Mouse (Mus musculus) spleen, adult 12 weeks (tissue): ENCODE measurements around the gene Sema7a.
A peak's percentile ranks its signal among the peaks of the same experiment; 100 is the strongest.

Experiments used
- DNase-seq: peaks from one replicate; pipeline ENCODE4 v3.0.0; 2022; ENCODE audit warnings: low spot score

Sema7a gene

DNA sequence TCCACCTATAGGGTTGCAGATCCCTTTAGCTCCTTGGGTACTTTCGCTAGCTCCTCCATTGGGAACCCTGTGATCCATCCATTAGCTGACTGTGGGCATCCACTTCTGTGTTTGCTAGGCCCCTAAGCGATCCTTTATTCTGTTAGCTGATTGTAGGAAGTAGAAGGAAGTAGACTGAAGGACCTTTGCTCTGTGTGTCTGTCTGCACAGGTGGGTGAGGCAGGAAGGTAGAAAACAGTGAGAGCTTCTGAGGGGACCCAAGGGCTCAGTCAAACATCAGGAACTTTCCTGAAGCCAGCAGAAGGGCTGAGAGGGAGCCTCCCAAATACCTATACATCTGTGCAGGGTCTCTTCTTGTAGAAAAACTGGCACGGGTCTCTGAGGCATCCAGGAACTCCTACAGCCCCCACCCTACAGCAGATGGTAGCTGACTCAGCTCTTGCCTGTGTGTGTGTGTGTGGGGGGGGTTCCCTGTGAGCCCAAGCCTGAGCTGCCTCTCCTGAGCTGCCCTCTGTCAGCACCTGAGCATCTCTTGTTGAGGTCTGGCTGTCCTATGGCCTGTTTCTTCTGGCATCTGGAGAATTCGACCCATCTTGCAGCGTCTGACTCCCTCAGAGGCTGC, 35.4 kb downstream of the Sema7a start:
- no peak for DNase-seq

DNA sequence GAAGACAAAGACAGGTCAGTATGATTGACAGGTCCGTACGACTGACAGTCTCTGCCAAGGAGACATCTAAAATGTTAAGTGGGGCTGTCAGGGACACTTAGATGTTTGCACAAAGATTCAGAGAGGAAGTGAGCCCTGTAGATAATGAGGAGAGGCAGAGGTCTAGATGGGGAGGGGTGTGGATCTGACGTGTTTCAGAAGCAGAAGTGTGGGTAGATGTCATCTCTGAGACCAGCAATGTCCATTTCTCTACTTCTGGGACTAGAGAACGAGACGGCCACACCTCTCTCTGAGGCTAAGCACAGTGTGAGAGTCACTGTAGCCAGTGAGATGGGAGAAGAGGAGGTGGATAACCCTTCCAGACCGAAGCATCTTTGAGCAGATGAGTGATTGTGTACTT, 38.1 kb downstream of the Sema7a start:
- no peak for DNase-seq

DNA sequence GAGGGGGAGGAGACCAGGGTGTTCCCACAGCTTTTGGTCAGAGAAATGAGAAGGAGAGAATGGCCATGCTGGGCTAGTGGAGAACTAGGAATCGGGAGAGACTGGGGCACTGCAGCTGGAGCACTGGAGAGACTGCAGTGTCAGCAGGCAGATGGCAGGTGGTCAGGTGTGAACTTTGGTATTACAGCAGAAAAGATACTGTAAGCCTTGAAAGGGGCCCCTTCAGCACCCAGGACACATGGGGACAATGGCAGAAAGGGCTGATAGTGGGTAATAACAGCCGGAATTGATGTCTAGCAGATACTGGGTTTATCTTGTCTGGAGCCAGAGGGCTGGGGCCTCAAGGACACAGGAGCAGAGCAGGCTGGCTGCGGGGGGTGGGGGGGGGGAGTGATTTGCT, 38.9 kb downstream of the Sema7a start:
- no peak for DNase-seq

DNA sequence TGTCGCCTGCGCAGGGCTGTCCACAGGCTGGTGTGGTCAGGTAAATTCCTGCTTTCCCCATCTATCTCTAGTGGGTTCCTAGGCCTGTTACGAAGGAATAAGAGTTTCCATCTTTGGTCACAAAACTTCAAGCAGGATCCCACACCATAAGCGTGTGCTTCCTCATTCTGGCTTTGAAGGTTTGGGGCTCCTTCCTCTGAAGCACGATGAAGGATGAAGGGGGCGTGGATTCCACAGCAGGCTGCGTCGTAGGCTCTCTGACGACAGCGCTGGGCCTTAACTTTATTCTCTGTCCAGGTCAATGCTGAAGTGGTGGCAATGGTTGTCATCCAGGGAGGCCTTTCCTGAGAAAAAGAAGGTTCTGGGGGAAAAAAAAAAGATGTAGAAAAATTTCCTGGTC, 40.7 kb downstream of the Sema7a start:
- no peak for DNase-seq

DNA sequence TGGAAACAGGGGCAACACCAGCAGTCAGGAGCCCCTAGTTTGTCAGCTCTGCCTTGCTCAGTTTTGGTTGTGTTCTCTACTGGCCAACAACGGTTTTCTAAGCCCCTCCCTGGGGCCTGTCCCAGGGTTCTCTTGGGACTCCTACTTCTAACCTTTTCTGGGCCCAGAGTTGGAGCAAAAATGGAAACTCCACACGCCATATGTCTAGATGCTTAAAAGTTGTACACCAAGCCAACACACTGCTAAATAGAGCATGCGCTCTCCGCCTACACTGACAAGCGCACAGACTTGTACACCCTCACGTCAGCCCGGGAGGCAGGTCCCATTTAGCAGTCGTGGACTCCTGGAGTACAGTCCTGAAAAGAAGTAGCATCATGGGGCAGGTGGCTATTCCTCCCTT, 45.4 kb downstream of the Sema7a start:
- DNase-seq = no peak

DNA sequence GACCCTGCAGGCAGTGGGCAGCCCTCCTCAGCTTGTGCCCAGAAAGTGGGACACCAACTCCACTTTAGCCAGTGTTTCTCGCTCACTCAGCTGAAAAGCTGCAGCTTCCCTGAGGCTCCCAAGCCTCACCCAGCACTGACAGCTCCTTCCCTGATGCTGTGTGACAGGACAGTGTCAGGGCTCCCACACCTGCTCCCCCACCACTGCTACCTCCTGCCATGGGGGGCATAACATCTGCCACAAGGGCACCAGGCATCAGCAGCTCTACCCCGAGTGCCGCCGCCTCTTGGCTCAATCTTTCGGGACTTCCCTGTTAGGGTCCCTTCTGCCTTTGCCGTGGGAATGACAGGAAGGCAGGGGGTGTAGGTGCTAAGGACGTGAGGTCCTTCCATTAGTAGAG, 46.4 kb downstream of the Sema7a start:
- no peak for DNase-seq

DNA sequence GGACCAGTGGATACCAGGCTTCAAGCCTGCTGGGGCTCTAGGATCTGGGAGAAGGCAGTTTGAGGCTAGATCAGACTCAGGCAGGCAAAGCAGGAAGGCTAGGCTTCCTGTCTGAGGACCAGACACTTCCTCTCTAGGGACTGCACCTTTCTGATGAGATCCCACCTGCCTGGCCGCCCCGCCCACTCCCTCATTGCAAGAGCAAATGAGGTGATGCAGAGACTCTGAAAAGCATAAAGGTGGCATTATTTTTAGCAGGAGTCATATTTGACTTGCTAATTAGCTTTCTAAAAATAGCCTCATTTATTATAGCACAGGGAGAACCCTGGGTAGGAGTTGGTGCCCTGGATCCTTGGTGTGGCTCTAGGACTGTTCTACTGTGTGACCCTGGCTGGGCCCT, 48.2 kb downstream of the Sema7a start:
- DNase-seq = no peak

DNA sequence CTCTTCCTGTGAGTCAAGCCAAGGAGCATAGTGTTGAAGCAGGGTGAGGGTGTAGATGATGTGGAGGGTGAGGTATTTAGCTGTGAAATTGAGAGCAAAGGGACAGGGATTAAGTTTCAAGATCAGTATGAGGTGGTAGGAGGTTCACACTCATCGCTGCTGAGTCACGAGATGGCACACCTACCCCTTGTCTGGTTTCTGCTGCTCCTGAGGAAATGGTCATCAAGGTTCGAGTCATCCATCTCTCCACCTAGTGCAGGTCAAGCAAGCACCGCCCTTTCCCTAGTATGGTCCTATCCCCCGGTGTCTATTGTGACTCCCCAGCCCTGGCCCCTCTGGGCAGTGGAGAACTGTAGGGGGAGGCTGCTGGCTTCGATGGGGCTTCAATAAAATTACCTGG, 49.4 kb downstream of the Sema7a start:
- DNase-seq = no peak

DNA sequence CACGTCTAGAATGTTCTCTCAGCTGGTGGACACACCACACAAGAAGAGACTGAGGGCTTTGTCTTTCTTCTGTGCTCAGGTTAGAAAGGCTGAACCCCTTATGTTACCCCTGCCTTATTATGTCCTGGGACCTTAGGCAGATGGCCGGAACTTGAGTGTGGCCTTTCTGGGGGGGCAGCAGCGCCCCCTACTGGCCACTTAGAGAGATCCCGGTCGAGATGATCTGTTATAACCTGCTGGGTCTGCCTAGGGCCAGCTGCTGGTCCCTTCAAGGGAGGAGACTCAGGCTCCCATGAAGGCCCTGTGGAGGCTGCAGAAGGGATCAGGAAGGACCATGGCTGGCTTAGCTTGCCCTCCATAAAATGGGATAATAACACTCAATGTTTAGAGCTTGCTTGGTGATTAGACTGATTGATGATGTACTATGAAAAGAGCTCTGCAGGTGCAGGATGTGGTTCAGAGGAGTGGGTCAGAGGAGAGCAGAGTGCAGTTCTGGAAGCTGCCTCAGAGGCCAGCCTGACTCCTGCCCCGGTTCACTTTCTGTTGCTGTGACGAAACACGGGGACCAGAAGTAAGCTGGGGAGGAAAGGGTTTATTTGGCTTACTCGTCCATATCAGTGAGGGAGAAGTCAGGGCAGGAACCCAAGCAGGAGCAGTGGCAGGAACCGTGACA, 50.7 kb downstream of the Sema7a start:
- no peak for DNase-seq

DNA sequence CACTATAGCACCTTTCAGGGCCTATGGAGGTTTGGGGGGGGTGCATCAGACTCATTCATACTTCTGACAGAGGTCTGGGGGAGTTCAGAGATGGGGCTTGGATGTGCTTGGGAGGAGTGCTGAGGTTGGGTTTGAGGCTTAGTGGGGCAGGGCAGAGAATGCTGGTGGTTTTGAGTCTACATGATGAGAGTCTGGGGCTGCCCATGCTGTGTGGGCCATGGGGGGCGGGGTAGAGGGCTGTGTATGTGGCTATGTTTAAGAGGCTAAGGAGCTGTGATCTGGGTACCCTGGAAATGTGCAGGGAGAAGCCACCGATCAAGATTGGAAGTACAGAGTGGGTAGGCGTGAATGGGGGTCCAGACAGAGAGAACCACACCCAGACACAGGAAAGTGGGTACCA, 52.1 kb downstream of the Sema7a start:
- DNase-seq = no peak

DNA sequence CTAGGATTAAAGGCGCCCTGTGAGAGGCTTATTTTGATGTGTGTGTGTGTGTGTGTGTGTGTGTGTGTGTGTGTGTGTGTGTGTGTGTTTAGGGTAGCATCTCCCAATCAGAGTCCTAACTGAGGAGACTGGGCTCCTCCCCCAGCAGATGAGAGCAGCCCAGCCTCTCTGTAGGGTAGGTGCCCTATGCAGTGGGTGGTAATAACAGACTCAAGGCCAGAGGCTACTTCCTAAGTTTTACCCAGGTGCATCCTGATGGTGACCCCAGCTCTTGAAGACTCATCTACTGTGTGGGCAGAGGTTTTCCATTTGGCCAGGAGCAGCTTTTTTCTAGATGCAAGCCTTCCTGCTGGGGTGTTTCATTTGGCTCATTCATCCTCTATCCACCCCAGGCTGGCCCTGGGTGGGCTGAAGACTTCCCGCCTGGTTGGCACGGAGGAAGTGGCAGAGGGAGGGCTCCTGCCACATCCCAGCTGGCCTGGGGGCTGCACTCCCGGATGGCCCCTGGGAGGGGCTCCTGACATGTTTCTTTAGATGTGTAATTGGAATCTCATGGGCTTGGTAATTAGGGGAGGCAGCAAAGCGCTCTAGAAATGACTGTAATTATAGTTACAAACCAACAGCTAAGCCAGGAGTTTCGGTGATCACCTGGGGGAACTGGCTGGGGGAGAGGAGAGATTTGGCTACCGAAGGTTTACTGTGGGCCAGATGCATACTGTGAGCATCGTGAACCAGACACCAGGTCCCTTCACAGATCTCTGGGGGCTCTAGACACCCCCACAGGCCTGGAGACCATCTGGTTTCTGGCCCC, 53.1 kb downstream of the Sema7a start:
- no peak for DNase-seq

DNA sequence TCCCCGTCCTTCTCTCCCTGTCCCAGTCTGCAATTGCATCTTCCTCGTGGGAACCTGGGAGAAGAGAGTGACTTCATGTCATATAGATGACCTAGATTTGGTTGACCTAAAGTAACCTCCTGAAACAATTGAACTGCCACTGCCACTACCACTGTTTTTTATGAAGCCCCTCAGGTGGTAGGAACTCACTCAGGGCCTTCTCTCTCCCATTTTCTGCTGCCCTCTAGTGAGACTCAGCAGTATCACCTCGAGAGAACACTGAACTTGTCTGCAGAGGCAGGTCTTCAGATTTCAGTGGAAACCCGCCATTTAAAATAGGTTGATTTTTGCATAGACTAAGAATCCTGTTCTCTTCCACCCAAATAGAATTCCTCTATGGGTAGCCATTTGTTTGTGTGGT, 55.4 kb downstream of the Sema7a start:
- DNase-seq = no peak

DNA sequence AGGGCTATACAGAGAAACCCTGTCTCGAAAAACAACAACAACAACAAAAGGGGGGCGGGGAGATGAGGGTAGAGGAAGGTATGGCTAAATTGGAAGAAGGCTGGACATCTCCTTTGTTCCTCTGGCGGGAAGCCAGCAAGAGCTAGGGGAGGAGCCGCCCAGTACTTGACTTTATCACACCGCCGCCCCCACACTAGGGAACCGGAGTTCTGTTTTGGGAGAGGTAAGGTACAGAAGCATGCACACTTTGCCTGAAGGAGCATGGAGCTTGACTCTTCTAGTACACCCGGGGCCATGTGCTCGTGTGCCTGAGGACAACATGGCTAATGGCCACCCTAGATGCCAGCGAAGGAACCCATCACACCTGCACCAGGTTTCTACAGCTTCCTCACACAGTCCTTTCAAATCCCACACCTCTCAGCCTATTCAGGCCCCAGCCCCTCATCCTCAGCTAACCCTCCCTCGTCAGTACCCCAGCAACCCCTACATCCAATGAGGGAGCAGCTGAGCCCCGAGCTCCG, 57.7 kb downstream of the Sema7a start:
- no peak for DNase-seq

DNA sequence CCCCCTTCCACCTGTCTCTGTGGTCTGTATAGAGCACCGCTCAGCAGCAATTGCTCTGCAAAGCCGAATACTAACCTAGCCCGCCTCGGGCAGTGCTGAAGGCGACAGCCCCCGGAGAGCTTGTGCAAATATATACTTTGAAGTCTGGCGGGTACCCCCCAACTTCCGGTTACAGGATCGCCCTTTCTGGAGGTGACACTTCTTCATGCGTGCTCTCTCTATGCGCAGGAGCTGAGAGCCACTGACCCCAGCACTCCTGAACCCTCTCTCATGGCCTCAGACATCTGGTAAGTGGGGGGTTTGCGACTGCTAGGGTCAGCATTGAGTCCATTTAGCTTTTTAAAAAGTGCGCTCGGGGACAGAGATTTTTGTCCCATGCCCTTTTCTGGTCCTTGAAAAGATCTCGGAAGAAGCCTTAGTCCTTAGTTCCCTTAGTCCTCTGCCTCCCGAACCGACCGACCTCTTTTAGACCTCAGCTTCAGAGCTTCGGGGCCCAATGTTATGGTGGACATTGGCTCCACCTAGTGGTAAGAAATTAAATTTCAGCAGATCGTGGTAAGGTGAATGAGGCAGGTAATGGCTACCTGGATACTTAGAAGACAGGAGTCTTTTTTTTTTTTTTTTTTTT, 58.2 kb downstream of the Sema7a start:
- peak; percentile 10 for DNase-seq

DNA sequence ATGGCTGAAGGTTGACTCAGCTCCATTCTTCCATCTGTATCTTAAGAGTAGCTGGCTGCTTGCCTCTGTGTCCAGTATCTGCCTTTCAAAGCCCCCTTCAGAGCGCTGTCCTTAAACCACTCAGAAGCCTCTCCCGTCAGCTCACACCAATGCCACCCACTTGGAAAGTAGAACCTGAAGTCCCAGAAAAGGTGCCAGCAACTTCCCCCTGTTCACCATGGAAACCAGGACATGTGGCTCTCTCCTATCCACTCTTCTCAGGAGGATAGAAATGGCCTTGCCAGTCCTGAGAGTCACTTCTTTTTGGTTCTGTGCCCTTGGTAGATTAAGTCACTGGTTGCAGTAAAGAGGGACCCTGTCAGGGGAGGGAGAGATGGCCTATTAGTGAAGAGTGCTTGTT, 58.8 kb downstream of the Sema7a start:
- DNase-seq = no peak

DNA sequence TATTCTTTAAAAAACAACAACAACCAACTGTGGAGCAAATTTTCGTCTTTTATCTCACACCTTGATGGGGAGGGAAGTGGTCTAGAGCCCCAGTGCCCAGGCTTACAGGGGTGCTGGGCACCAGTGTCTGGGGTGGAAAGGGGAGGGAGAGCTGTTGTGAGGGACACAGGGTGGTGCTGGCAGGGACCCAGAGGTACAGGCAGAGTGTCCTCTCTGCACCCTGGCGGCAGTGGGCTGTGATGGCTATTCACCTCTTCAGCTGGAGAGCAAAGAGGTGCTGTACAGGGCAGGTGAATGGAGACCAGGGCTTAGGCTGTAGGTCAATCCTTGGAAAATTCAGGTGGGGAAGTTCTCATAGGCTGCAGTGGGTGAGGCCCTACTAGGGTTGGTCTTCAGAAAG, 59.8 kb downstream of the Sema7a start:
- no peak for DNase-seq

DNA sequence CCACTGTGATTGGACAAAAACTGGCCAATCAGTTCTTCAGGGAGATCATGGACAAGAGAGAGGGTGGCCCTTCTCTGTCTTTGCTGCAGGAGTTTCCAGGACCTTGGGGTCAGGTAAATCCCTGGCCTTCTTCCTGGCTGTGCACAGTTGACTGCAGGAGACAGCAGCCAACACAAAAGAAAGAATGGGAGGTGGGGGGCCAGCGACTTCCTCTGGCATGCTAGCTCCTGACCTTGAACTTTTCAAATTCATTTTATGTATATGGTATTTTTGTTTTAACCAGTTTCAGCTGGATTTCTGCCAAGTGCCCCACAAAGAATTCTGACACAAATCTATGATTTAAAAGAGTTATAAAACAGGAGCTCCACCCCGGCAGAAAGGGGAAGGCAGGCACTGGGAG, 63.4 kb downstream of the Sema7a start:
- no peak for DNase-seq

DNA sequence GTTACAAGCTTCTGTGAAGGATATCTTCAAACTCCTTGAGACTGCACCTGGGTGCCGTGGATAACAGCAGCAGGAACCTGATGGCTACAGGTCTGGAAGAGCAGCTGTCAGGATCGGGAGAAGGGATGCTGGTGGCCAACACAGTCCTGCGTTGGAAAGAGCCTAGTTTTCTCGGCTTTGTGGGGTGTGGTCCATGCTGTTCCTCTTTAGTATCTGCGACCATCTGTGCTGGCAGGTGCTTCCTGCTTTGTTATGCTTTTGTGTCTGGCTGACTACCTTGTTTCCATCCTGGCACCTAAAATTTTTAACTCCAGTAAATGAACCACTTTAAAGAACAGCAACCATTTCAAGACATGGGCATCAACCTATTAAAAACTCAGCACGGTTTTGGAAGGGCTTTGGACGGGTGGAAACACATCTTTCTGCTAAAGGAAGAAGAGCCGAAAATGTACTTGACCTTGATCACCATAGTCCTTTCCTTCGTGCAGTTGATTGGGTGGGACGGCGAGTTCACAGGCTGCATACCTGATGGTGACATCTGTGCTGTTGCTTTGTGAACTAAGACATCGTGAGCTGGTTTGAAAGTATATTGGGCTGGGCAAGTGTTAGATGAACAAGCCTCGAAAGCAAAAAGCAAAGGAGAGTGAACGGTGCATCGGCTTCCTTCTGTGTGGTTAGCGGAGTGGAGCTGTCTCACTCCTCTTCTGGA, 66.0 kb downstream of the Sema7a start, which contains the start of gene Cyp11a1:
Cyp11a1 (plus strand) TSS at position 659 of the 709 bp plus-strand sequence.
- no peak for DNase-seq

DNA sequence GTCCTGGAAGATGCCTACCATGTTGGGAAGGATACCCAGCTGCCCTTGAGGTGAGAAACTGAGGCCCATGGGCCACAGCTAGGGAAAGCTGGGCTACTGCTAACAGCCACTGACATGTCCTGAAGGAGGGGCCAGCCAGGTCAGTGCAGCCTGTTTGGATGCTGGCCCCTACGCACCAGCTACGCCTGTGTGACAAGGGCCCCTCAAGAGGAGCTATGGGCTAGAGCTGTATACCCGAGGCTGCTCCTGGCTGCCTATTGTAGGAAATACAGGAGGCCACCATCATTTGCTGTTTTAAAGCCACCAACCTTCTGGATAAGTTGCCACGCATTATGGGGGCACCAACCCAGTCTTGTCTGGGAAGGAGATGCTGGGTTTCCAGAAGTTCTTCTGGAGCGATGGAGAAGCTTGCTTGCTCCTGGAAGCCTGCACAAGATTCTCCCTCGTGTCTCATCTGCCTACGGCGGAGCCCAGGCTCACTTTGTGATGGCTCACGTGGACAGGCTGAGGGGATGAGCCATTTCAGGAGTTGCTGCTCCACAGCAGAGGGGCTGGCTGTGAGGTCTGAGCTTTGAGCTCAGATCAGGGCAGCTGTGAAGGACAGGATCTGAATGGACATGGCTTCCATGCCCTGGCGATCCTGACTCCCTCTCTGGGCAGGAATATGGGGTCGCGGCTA, 68.6 kb downstream of the Sema7a start:
- no peak for DNase-seq

DNA sequence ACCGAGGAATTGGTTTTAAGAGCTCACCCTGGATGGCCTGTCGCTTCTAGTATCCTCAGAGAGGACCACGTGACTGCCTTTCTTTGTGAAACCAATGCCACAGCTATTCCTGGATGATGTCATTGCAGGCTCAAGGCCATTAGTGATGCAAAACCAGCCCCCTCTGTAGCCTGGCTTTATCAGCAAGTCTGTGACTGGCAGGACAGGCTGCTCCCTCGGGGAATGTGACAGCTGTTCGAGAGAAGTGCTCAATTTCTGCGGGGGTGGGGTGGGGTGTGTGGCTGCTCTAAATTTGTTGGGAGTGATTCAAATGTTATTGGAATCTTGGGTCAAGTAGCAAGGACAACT, 69.1 kb downstream of the Sema7a start:
- DNase-seq = no peak

DNA sequence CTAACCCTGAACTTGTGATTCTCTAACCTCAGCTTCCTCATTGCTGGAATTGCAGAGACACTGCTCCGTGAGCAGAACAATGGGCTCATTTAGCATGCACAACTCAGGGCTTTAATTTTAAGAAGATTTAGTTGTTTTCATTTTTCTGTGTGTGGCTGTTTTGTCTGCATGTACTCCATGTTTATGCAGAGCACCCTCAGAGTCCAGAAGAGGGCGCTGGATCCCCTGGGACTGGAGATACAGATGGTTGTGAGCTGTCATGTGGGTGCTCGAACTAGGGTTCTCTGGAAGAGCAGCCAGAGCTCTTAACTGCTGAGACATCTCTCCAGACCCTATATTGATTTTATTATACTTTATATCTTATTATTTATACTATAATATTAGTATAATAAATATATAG, 69.7 kb downstream of the Sema7a start:
- no peak for DNase-seq

DNA sequence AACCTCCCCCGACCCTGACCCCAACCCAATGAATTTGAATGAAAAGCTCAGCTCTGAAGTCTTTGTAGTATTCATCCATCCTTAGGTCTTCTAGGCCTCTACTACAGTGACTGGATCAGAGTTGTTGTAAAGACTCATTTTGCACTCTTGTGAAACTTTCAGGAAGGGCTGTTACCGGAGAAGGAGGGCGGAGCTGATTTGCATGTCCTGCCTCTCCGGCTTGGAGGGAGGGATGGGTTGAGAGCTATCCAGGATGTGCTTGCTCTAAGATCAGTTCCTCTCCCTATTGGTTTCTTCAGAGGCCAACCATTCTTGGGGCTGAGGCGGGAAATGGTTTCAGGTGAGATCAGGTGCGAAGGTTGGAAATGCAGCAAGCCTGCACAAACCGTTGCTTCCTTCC, 71.1 kb downstream of the Sema7a start:
- no peak for DNase-seq
